Mouse (Mus musculus): ENCODE results near the gene Cyp2w1. TPM values are rescaled to one million over a fixed set of nuclear protein-coding genes. Genes with fewer than 3 reads are reported as not detected.
A peak's percentile ranks its signal among the peaks of the same experiment; 100 is the strongest.

Cyp2w1 gene
- polyA plus RNA-seq, 1 experiment, result not detected

DNA sequence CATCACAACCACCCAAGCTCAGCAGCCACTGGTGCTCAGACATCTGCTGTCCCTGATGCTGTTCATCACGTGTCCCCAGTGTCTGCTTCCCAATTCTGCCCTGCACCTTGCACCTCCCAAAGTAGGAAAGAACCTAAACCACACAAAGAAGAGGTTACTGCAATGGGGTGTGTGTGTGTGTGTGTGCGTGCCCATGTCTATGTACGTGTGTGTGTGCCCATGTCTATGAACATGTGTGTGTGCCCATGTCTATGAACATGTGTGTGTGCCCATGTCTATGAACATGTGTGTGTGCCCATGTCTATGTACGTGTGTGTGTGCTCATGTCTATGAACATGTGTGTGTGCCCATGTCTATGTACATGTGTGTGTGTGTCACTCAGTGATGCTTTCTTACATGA, 43.1 kb downstream of the Cyp2w1 start:
- TF ChIP-seq CTCF (IDR thresholded peaks at IDR 0.05; ENCODE audit: extremely low read depth, insufficient read depth, low read length) (no peak), POLR2A (IDR thresholded peaks at IDR 0.05; ENCODE audit: extremely low read depth, insufficient read depth, low read length) (no peak)
- peaks cover 14% of the 10 kb centered on the region for H3K4me1 ChIP-seq (ENCODE audit: control insufficient read depth, insufficient read depth, low read length)
- H3K4me3 ChIP-seq (ENCODE audit: insufficient read depth, low read length), result no peak overlapping the region
- no peak overlapping the region for H3K27ac ChIP-seq (ENCODE audit: insufficient read depth, low read length)

DNA sequence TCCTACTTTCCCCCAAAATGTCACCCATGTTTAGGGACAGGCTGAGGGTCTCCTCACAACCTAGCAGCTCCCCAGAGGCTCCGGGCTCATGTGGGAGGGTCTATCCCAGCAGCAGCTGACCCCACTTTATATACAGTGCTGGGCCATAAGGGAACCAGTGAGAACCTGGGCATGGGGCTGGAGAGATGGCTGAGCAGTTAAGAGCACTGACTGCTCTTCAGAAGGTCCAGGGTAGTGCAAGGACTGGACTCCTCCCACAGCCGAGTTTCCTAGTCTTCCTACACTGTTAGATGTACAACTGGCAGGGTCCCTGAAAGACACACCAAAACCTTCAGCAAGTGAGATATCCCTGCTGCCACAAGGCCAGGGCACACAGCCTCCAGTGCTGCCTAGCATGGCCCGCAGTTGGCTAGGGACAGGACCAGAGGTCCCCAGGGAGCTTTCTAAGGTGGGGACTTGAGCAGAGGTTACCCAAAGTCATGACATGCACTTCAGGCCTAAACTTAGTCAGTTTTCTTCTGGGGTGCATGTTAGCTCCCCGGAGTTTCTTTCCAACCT, 45.0 kb downstream of the Cyp2w1 start:
- no peak overlapping the region for H3K4me3 ChIP-seq (ENCODE audit: insufficient read depth, low read length)
- TF ChIP-seq CTCF (IDR thresholded peaks at IDR 0.05; ENCODE audit: extremely low read depth, insufficient read depth, low read length) (no peak), POLR2A (IDR thresholded peaks at IDR 0.05; ENCODE audit: extremely low read depth, insufficient read depth, low read length) (no peak)
- peaks cover 20% of the 10 kb centered on the region for H3K4me1 ChIP-seq (ENCODE audit: control insufficient read depth, insufficient read depth, low read length)
- no peak overlapping the region for H3K27ac ChIP-seq (ENCODE audit: insufficient read depth, low read length)

DNA sequence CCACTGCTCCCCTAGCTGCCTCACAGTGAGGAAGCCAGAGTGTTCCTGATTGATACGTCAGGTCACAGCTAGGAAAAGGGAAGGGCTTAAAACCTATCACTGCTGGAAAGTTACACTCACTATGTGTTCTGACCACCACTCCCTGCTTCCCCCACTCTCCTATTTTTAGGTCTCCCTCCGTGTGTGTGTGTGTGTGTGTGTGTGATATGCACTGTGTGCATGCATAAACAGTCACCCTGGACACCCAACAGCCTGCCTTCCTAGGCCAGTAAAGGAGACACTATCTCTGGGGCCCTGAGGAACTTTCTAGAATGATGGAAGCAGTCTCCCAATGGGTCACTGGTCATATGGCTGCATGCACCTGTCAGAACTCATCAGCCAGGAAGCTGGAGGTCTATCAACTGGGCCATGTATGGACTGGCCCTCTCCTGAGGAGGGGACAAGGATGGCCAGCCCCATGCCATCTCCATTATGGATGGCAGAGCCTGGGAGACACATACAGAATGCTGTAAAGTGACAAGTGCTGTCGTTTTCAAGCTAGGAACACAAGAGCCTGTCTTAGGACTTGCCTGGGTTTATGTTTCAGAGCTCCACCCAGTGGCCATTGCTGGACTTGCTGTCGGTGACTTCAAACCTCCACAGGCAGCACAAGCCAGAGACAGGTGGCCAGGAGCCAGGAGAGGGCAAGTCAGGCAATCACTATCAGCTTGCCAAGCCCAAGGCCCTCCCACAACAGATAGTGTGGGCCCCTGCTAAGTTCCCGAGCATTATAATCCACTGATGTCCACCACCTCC, 45.7 kb downstream of the Cyp2w1 start:
- Histone ChIP-seq H3K4me3 (ENCODE audit: insufficient read depth, low read length) (no peak overlapping the region), H3K4me1 (ENCODE audit: control insufficient read depth, insufficient read depth, low read length) (peaks cover 21% of the 10 kb centered on the region), H3K27ac (ENCODE audit: insufficient read depth, low read length) (no peak overlapping the region)
- TF ChIP-seq CTCF (IDR thresholded peaks at IDR 0.05; ENCODE audit: extremely low read depth, insufficient read depth, low read length) (peak; percentile 88), POLR2A (IDR thresholded peaks at IDR 0.05; ENCODE audit: extremely low read depth, insufficient read depth, low read length) (no peak)

GRCm38 (mm10) chr5:139398786-139399185, 46.4 kb downstream of the Cyp2w1 start:
- Histone ChIP-seq H3K4me1 (ENCODE audit: control insufficient read depth, insufficient read depth, low read length) (peaks cover 21% of the 10 kb centered on the region), H3K27ac (ENCODE audit: insufficient read depth, low read length) (no peak overlapping the region), H3K4me3 (ENCODE audit: insufficient read depth, low read length) (no peak overlapping the region)
- TF ChIP-seq CTCF (IDR thresholded peaks at IDR 0.05; ENCODE audit: extremely low read depth, insufficient read depth, low read length) (no peak), POLR2A (IDR thresholded peaks at IDR 0.05; ENCODE audit: extremely low read depth, insufficient read depth, low read length) (no peak)

DNA sequence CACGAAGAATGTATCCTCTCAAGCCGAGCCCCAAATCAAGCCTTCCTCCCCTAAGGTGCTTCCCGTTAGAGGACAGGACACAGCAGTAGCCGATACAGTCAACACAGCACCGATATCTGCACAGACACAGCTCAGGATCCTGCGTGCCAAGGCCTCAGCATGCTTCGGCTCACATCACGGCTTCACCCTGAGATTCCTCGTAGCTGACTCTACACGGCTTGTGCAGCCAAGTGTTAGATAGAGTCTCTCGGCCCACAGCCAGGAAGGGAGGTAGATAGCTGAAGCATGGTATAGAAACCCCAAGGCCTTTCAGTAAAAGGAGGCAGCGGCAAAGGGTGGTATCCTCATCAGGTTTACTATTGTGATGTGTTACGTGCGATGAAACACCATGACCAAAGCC, 47.6 kb downstream of the Cyp2w1 start:
- H3K4me3 ChIP-seq (ENCODE audit: insufficient read depth, low read length), result no peak overlapping the region
- TF ChIP-seq POLR2A (IDR thresholded peaks at IDR 0.05; ENCODE audit: extremely low read depth, insufficient read depth, low read length) (no peak), CTCF (IDR thresholded peaks at IDR 0.05; ENCODE audit: extremely low read depth, insufficient read depth, low read length) (no peak)

DNA sequence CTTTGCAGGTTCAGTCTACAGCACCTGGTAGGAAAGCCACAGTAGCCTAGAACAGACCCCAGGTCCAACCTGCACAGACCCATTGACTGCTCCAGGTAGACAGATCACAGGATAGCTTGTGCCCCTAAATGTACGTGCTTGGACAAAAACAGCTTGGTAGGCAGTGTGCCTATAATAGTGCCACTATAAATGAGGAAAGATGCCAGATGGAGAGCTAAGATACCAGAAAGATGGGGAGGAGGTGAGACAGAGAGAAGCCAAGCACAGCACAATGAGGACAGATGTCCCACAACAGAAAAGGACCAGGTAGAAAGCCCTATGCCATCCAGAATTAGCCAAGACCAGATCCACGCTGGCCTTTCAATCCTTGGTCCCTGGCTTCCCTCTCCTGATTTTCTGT, 49.7 kb downstream of the Cyp2w1 start:
- Histone ChIP-seq H3K27ac (ENCODE audit: insufficient read depth, low read length) (no peak overlapping the region), H3K4me1 (ENCODE audit: control insufficient read depth, insufficient read depth, low read length) (peaks cover 21% of the 10 kb centered on the region), H3K4me3 (ENCODE audit: insufficient read depth, low read length) (no peak overlapping the region)
- no peak for TF ChIP-seq POLR2A (IDR thresholded peaks at IDR 0.05; ENCODE audit: extremely low read depth, insufficient read depth, low read length)
- TF ChIP-seq CTCF (IDR thresholded peaks at IDR 0.05; ENCODE audit: extremely low read depth, insufficient read depth, low read length), result no peak

More for the DNA sequence above, 47.6 kb downstream of the Cyp2w1 start:
- peaks cover 21% of the 10 kb centered on the region for H3K4me1 ChIP-seq (ENCODE audit: control insufficient read depth, insufficient read depth, low read length)
- H3K27ac ChIP-seq (ENCODE audit: insufficient read depth, low read length), result no peak overlapping the region

GRCm38 (mm10) chr5:139403692-139404260, 51.4 kb downstream of the Cyp2w1 start:
- peaks cover 10% of the 10 kb centered on the region for H3K4me1 ChIP-seq (ENCODE audit: control insufficient read depth, insufficient read depth, low read length)
- H3K27ac ChIP-seq (ENCODE audit: insufficient read depth, low read length), result no peak overlapping the region
- TF ChIP-seq CTCF (IDR thresholded peaks at IDR 0.05; ENCODE audit: extremely low read depth, insufficient read depth, low read length) (no peak), POLR2A (IDR thresholded peaks at IDR 0.05; ENCODE audit: extremely low read depth, insufficient read depth, low read length) (no peak)
- no peak overlapping the region for H3K4me3 ChIP-seq (ENCODE audit: insufficient read depth, low read length)

- Histone ChIP-seq H3K27ac (ENCODE audit: insufficient read depth, low read length) (no peak within 1 kb of the TSS), H3K4me1 (ENCODE audit: control insufficient read depth, insufficient read depth, low read length) (peaks cover 8% of the 10 kb centered on the region), H3K4me3 (ENCODE audit: insufficient read depth, low read length) (no peak within 1 kb of the TSS)
- TF ChIP-seq CTCF (IDR thresholded peaks at IDR 0.05; ENCODE audit: extremely low read depth, insufficient read depth, low read length), result no peak
- no peak for TF ChIP-seq POLR2A (IDR thresholded peaks at IDR 0.05; ENCODE audit: extremely low read depth, insufficient read depth, low read length)
These were observed 52.5 kb downstream of the Cyp2w1 start, which contains the start of gene C130050O18Rik for GRCm38 (mm10) chr5:139404801-139405401. Gene C130050O18Rik (plus strand): TSS chr5:139405280.

DNA sequence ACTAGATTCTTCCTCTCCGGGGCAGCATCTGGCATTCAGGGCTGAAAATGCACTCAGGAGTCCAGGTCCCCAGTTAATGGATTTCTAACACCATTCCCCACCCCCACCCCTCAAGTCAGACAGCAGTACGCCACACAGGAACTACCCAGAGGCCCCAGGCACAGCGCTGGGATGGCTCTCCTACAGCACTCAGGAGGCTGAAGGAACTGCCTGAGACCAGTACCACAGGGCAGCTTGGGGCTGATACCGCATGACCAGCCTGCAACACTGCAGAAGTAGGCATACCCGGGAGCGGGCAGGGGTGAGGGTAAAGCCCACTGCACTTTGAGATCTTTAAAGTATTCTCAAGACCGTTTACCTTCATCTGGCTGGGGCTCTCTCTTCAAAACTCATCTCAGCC, 53.1 kb downstream of the Cyp2w1 start:
- no peak for TF ChIP-seq POLR2A (IDR thresholded peaks at IDR 0.05; ENCODE audit: extremely low read depth, insufficient read depth, low read length)
- TF ChIP-seq CTCF (IDR thresholded peaks at IDR 0.05; ENCODE audit: extremely low read depth, insufficient read depth, low read length), result no peak
- Histone ChIP-seq H3K27ac (ENCODE audit: insufficient read depth, low read length) (no peak overlapping the region), H3K4me1 (ENCODE audit: control insufficient read depth, insufficient read depth, low read length) (peaks cover 8% of the 10 kb centered on the region), H3K4me3 (ENCODE audit: insufficient read depth, low read length) (no peak overlapping the region)

All from cortical plate, adult 2 months (tissue).